Mouse (Mus musculus): ENCODE results near the gene Fam104a.

- no peak for TF ChIP-seq POLR2A (IDR thresholded peaks at IDR 0.05; ENCODE audit: borderline replicate concordance, extremely low read depth, low read depth, low read length)
- no peak for TF ChIP-seq CTCF (IDR thresholded peaks at IDR 0.05; ENCODE audit: insufficient read depth, low read length)
These were observed 3.0 kb downstream of the Fam104a start for GRCm38 (mm10) chr11:113680954-113681353.
